Mouse (Mus musculus): Measurements from ENCODE around the gene Ifnar1. TPM values are rescaled to one million over a fixed set of nuclear protein-coding genes. Genes with fewer than 3 reads are reported as not detected.

Gene Ifnar1
- polyA plus RNA-seq, 1 experiment from 2014 or later: 47.3 TPM

DNA sequence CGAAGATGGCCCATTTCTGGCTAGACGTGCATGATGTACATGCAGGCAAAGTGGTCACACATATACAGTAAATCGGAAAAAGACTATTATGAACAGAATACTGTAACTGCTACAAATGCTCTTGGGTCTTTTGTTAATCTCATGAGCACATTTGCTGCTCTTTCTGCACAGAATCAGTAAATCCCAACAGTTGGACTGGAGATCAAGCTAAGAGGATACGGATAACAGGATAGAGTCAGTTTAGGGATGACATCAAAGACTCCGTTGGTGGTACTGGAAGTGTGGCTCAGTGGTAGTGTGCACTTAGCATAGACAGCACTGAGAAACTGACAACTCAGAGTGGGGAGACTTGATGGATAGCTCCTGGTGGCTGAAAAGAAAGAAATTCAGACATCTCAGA is 803 bp downstream of the Ifnar1 start:
- Histone ChIP-seq H3K4me1 (ENCODE audit: control insufficient read depth, insufficient read depth, low read length) (peaks cover 5% of the 10 kb centered on the region; the same call in 1 of the 2 replicates), H3K9me3 (replicated peaks; ENCODE audit: control insufficient read depth, low read length) (no peaks in the 10 kb centered on the region), H3K27ac (ENCODE audit: low read length) (peak overlapping the region; percentile 98), H3K9ac (ENCODE audit: low read length) (peak overlapping the region; percentile 92), H3K4me3 (replicated peaks; ENCODE audit: low read length) (peak overlapping the region; percentile 86), H3K4me2 (ENCODE audit: low read depth, low read length) (peak overlapping the region; percentile 78), H3K27me3 (ENCODE audit: control insufficient read depth, insufficient read depth, low read length) (no peaks in the 10 kb centered on the region), H3K36me3 (ENCODE audit: control insufficient read depth, insufficient read depth, low read length) (peaks cover 9% of the 10 kb centered on the region; the same call in 1 of the 2 replicates)
- WGBS: 25% methylated on average over 5 of the region's 5 CpGs
- no peak for ATAC-seq (ENCODE audit: insufficient read depth, low FRiP score)

DNA sequence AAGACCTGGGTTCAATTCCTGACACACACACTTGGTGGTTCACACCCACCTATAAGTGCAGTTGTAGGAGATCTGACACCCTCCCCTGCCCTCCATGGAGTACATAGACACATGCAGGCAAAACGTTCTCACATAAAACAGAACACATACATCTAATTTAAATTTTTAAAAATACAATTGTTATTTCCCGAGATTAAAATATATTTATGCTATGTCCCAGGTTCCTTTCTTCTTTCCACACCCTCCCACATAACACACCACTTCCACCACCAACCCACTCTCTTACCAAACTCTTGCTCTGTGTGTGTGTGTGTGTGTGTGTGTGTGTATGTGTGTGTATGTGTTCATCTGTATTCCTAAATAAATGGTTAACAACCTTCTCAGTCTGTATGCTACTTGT is 3.0 kb downstream of the Ifnar1 start:
- no peak overlapping the region for H3K4me3 ChIP-seq (replicated peaks; ENCODE audit: low read length)
- no peak overlapping the region for H3K4me2 ChIP-seq (ENCODE audit: low read depth, low read length)
- ATAC-seq (ENCODE audit: insufficient read depth, low FRiP score): no peak
- no peak overlapping the region for H3K27ac ChIP-seq (ENCODE audit: low read length)
- H3K4me1 ChIP-seq (ENCODE audit: control insufficient read depth, insufficient read depth, low read length): peaks cover 5% of the 10 kb centered on the region; the same call in 1 of the 2 replicates
- H3K9me3 ChIP-seq (replicated peaks; ENCODE audit: control insufficient read depth, low read length): no peaks in the 10 kb centered on the region
- no peaks in the 10 kb centered on the region for H3K27me3 ChIP-seq (ENCODE audit: control insufficient read depth, insufficient read depth, low read length)
- peaks cover 9% of the 10 kb centered on the region; the same call in 1 of the 2 replicates for H3K36me3 ChIP-seq (ENCODE audit: control insufficient read depth, insufficient read depth, low read length)
- WGBS: 88% methylated on average over 2 of the region's 2 CpGs
- no peak overlapping the region for H3K9ac ChIP-seq (ENCODE audit: low read length)

DNA sequence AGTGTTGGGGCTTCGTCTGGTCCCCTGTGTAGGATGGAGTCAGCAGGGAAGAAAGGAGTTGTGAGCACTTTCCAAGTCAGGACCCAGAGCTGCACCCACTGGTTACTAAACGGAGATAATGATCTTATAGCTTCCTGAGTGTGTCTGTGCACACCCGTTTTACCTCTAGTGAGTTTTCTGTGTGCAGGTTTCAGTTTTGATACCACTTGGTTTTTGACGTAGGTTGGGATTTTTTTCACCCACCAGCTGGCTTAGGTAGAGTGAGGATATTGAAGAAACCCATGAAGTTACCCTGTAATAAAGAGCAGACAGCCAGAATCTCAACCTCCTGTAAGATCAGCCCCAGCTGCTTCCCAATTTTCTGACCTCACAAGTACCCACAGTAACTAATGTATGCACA is 5.9 kb downstream of the Ifnar1 start:
- Histone ChIP-seq H3K4me1 (ENCODE audit: control insufficient read depth, insufficient read depth, low read length) (peaks cover 2% of the 10 kb centered on the region; the same call in 1 of the 2 replicates), H3K4me3 (replicated peaks; ENCODE audit: low read length) (no peak overlapping the region), H3K9ac (ENCODE audit: low read length) (no peak overlapping the region), H3K36me3 (ENCODE audit: control insufficient read depth, insufficient read depth, low read length) (peaks cover 19% of the 10 kb centered on the region; the same call in 1 of the 2 replicates), H3K27ac (ENCODE audit: low read length) (no peak overlapping the region), H3K27me3 (ENCODE audit: control insufficient read depth, insufficient read depth, low read length) (no peaks in the 10 kb centered on the region), H3K9me3 (replicated peaks; ENCODE audit: control insufficient read depth, low read length) (no peaks in the 10 kb centered on the region), H3K4me2 (ENCODE audit: low read depth, low read length) (no peak overlapping the region)
- ATAC-seq (ENCODE audit: insufficient read depth, low FRiP score): no peak
- 81% methylated on average over 4 of the region's 4 CpGs for WGBS

DNA sequence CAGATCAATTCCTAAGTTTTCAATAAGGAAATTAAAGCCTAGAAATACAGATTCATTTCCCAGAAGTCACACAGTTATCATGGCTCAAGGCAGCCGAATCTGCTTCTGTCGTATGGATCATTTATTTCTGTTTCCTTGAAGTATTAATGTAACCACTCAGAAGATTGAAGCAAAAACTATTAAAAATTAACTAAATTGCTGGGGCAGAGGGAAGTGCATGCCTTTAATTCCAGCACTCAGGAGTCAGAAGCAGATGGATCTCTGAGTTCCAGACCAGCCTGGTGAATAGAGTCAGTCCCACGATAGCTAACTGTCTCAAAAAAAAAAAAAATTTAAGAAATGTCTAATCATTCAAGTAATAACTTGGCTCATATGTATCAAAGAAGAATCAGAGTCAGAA is 6.4 kb downstream of the Ifnar1 start:
- no peak for ATAC-seq (ENCODE audit: insufficient read depth, low FRiP score)
- Histone ChIP-seq H3K4me2 (ENCODE audit: low read depth, low read length) (no peak overlapping the region), H3K9me3 (replicated peaks; ENCODE audit: control insufficient read depth, low read length) (no peaks in the 10 kb centered on the region), H3K4me3 (replicated peaks; ENCODE audit: low read length) (no peak overlapping the region), H3K4me1 (ENCODE audit: control insufficient read depth, insufficient read depth, low read length) (no peaks in the 10 kb centered on the region), H3K9ac (ENCODE audit: low read length) (no peak overlapping the region), H3K36me3 (ENCODE audit: control insufficient read depth, insufficient read depth, low read length) (peaks cover 25% of the 10 kb centered on the region), H3K27ac (ENCODE audit: low read length) (no peak overlapping the region), H3K27me3 (ENCODE audit: control insufficient read depth, insufficient read depth, low read length) (no peaks in the 10 kb centered on the region)
- WGBS: 81% methylated on average over 3 of the region's 3 CpGs

- Histone ChIP-seq H3K9me3 (replicated peaks; ENCODE audit: control insufficient read depth, low read length) (no peaks in the 10 kb centered on the region), H3K4me2 (ENCODE audit: low read depth, low read length) (no peak overlapping the region), H3K4me3 (replicated peaks; ENCODE audit: low read length) (no peak overlapping the region), H3K27me3 (ENCODE audit: control insufficient read depth, insufficient read depth, low read length) (no peaks in the 10 kb centered on the region), H3K4me1 (ENCODE audit: control insufficient read depth, insufficient read depth, low read length) (no peaks in the 10 kb centered on the region), H3K9ac (ENCODE audit: low read length) (no peak overlapping the region), H3K36me3 (ENCODE audit: control insufficient read depth, insufficient read depth, low read length) (peaks cover 20% of the 10 kb centered on the region), H3K27ac (ENCODE audit: low read length) (no peak overlapping the region)
- ATAC-seq (ENCODE audit: insufficient read depth, low FRiP score): no peak
- 86% methylated on average over 4 of the region's 4 CpGs for WGBS
Observed at GRCm38 (mm10) chr16:91495501-91495900, 10.5 kb downstream of the Ifnar1 start.

GRCm38 (mm10) chr16:91496206-91496605 is 11.2 kb downstream of the Ifnar1 start:
- H3K4me3 ChIP-seq (replicated peaks; ENCODE audit: low read length): no peak overlapping the region
- H3K27ac ChIP-seq (ENCODE audit: low read length): no peak overlapping the region
- 94% methylated on average over 17 of the region's 17 CpGs for WGBS
- no peak overlapping the region for H3K4me2 ChIP-seq (ENCODE audit: low read depth, low read length)
- peaks cover 26% of the 10 kb centered on the region for H3K36me3 ChIP-seq (ENCODE audit: control insufficient read depth, insufficient read depth, low read length)
- H3K9ac ChIP-seq (ENCODE audit: low read length): no peak overlapping the region
- H3K4me1 ChIP-seq (ENCODE audit: control insufficient read depth, insufficient read depth, low read length): no peaks in the 10 kb centered on the region
- ATAC-seq (ENCODE audit: insufficient read depth, low FRiP score): no peak
- no peaks in the 10 kb centered on the region for H3K9me3 ChIP-seq (replicated peaks; ENCODE audit: control insufficient read depth, low read length)
- no peaks in the 10 kb centered on the region for H3K27me3 ChIP-seq (ENCODE audit: control insufficient read depth, insufficient read depth, low read length)

DNA sequence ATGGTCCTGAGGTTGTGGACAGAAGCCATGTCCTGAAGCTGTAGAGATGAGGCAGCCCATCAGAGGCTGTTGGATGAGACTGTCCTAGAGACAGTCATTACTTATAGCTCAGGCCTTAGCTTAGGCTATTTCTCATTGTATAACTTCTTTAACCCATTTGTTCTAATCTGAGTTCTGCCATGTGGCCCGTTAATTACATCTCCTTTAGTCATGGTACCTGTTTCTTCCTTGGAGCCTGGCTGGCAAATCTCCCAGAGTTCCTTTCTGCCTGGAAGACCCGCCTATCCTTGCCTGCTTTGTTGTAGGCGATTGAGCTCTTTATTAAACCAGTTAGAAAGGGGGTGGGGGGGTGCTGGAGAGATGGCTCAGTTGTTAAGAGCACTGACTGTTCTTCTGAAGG is 11.7 kb downstream of the Ifnar1 start:
- H3K4me2 ChIP-seq (ENCODE audit: low read depth, low read length): no peak overlapping the region
- peaks cover 30% of the 10 kb centered on the region for H3K36me3 ChIP-seq (ENCODE audit: control insufficient read depth, insufficient read depth, low read length)

GRCm38 (mm10) chr16:91498041-91498440 is 13.0 kb downstream of the Ifnar1 start:
- H3K9me3 ChIP-seq (replicated peaks; ENCODE audit: control insufficient read depth, low read length): no peaks in the 10 kb centered on the region
- H3K27ac ChIP-seq (ENCODE audit: low read length): no peak overlapping the region
- H3K4me3 ChIP-seq (replicated peaks; ENCODE audit: low read length): no peak overlapping the region
- H3K27me3 ChIP-seq (ENCODE audit: control insufficient read depth, insufficient read depth, low read length): no peaks in the 10 kb centered on the region
- H3K4me1 ChIP-seq (ENCODE audit: control insufficient read depth, insufficient read depth, low read length): no peaks in the 10 kb centered on the region
- ATAC-seq (ENCODE audit: insufficient read depth, low FRiP score): no peak
- no peak overlapping the region for H3K9ac ChIP-seq (ENCODE audit: low read length)
- no peak overlapping the region for H3K4me2 ChIP-seq (ENCODE audit: low read depth, low read length)
- H3K36me3 ChIP-seq (ENCODE audit: control insufficient read depth, insufficient read depth, low read length): peaks cover 30% of the 10 kb centered on the region
- 92% methylated on average over 7 of the region's 7 CpGs for WGBS

More for the DNA sequence above, 11.7 kb downstream of the Ifnar1 start:
- Histone ChIP-seq H3K9ac (ENCODE audit: low read length) (no peak overlapping the region), H3K9me3 (replicated peaks; ENCODE audit: control insufficient read depth, low read length) (no peaks in the 10 kb centered on the region), H3K4me1 (ENCODE audit: control insufficient read depth, insufficient read depth, low read length) (no peaks in the 10 kb centered on the region), H3K4me3 (replicated peaks; ENCODE audit: low read length) (no peak overlapping the region), H3K27ac (ENCODE audit: low read length) (no peak overlapping the region), H3K27me3 (ENCODE audit: control insufficient read depth, insufficient read depth, low read length) (no peaks in the 10 kb centered on the region)
- no peak for ATAC-seq (ENCODE audit: insufficient read depth, low FRiP score)
- WGBS: 91% methylated on average over 3 of the region's 3 CpGs

GRCm38 (mm10) chr16:91504701-91505100 is 19.7 kb downstream of the Ifnar1 start:
- Histone ChIP-seq H3K27me3 (ENCODE audit: control insufficient read depth, insufficient read depth, low read length) (no peaks in the 10 kb centered on the region), H3K9ac (ENCODE audit: low read length) (no peak overlapping the region), H3K27ac (ENCODE audit: low read length) (no peak overlapping the region), H3K36me3 (ENCODE audit: control insufficient read depth, insufficient read depth, low read length) (peaks cover 33% of the 10 kb centered on the region), H3K4me1 (ENCODE audit: control insufficient read depth, insufficient read depth, low read length) (no peaks in the 10 kb centered on the region), H3K9me3 (replicated peaks; ENCODE audit: control insufficient read depth, low read length) (no peaks in the 10 kb centered on the region), H3K4me3 (replicated peaks; ENCODE audit: low read length) (no peak overlapping the region), H3K4me2 (ENCODE audit: low read depth, low read length) (no peak overlapping the region)
- WGBS: 88% methylated on average over 7 of the region's 7 CpGs
- no peak for ATAC-seq (ENCODE audit: insufficient read depth, low FRiP score)
